Mouse (Mus musculus) urinary bladder, postnatal 25 days (tissue): ENCODE measurements around the gene Nipa1.

Source experiments
- DNase-seq: peaks from one replicate; pipeline ENCODE4 v3.0.0; 2022; ENCODE audit warnings: low spot score

Nipa1 gene

GRCm38 (mm10) chr7:55935025-55935424, 84.7 kb downstream of the Nipa1 start:
- DNase-seq = no peak

GRCm38 (mm10) chr7:55928649-55929048, 91.1 kb downstream of the Nipa1 start:
- no peak for DNase-seq
